Mouse (Mus musculus) stomach, embryonic 14.5 days (tissue): ENCODE results near the gene Dgkh. TPM values are rescaled to one million over a fixed set of nuclear protein-coding genes. Genes with fewer than 3 reads are reported as not detected.

ENCODE experiments used
- ATAC-seq: fragments of 200-750 bp; cut with Nextera tagmentation; 2 replicates; pipeline ENCODE4 v1.8.0; 2017; ENCODE audit warnings: low read depth, moderate TSS enrichment; ENCODE audit not compliant: insufficient number of reproducible peaks, insufficient read depth, low FRiP score
- H3K27ac ChIP-seq: fragments of 300-500 bp; sonication (generic); 2 replicates; pipeline ENCODE4 v1.5.1; 2014; ENCODE audit warnings: mild to moderate bottlenecking, low read length, moderate library complexity, mixed read lengths
- H3K27me3 ChIP-seq: fragments of 300-500 bp; sonication (generic); 2 replicates; pipeline ENCODE4 v1.6.1; 2014; ENCODE audit warnings: low read length, control low read depth, mixed read lengths; ENCODE audit not compliant: control insufficient read depth, insufficient read depth
- H3K36me3 ChIP-seq: fragments of 300-500 bp; sonication (generic); 2 replicates; pipeline ENCODE4 v1.6.1; 2014; ENCODE audit warnings: mild to moderate bottlenecking, control low read depth, low read length, moderate library complexity, mixed read lengths; ENCODE audit not compliant: control insufficient read depth, insufficient read depth
- H3K4me1 ChIP-seq: fragments of 300-500 bp; sonication (generic); 2 replicates; pipeline ENCODE4 v1.6.1; 2014; ENCODE audit warnings: low read length, control low read depth, mixed read lengths; ENCODE audit not compliant: control insufficient read depth, insufficient read depth
- H3K4me2 ChIP-seq: fragments of 300-500 bp; sonication (generic); replicated peaks from 2 replicates; pipeline ENCODE4 v1.6.1; 2014; ENCODE audit warnings: low read depth, low read length, control low read depth
- H3K4me3 ChIP-seq: fragments of 300-500 bp; sonication (generic); 2 replicates; pipeline ENCODE4 v1.5.1; 2014; ENCODE audit warnings: low read depth, low read length, control low read depth
- H3K9ac ChIP-seq: fragments of 300-500 bp; sonication (generic); replicated peaks from 2 replicates; pipeline ENCODE4 v1.6.1; 2014; ENCODE audit warnings: low read depth, mild to moderate bottlenecking, control low read depth, low read length, moderate library complexity, mixed read lengths
- H3K9me3 ChIP-seq: fragments of 300-500 bp; sonication (generic); 2 replicates; pipeline ENCODE4 v1.6.1; 2016; ENCODE audit warnings: low read depth, low read length, control low read depth; ENCODE audit not compliant: control insufficient read depth
- WGBS: fragments of 180-500 bp; shearing (Covaris S2); extraction: QIAGEN DNeasy Blood & Tissue Kit; methylation state at CpG from one replicate; pipeline ENCODE4 v1.1.7; 2014; 5-methylcytosine and 5-hydroxymethylcytosine counted together
- polyA plus RNA-seq: library from polyadenylated mRNA; unstranded; fragments of >200 nt; fragmentation: Nextera tagmentation; extraction: Ambion mirVana; gene quantifications from 2 replicates; pipeline ENCODE4 v1.2.1, GENCODE M21; 2014

Gene Dgkh
- polyA plus RNA-seq, 1 experiment from 2014 or later: 2.7 TPM

DNA sequence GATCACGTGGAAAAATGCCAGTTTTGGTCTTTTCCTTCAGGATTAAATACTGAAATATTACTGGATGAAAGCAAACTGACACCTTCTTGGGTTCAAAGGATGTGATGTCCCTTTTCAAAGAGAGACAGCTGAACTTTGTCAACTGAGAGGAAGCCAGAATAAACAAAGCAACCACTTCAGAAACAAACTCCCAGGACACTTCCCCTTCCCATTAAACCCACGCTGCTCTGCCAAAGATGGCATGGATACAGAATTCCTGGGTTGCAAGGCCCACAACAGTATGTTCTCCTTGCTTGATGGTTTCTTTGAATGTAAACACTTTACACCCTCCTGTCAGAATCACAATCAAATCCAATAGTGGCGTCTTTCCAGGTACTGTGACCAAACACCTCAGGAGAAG is 87.0 kb downstream of the Dgkh start:
- Histone ChIP-seq H3K27me3 (no peaks in the 10 kb centered on the region), H3K36me3 (no peaks in the 10 kb centered on the region), H3K4me1 (peaks cover 19% of the 10 kb centered on the region), H3K4me3 (no peak overlapping the region), H3K27ac (no peak overlapping the region), H3K9me3 (no peaks in the 10 kb centered on the region), H3K9ac (no peak overlapping the region), H3K4me2 (no peak overlapping the region)
- WGBS: 49% methylated on average over 3 of the region's 3 CpGs
- no peak for ATAC-seq

DNA sequence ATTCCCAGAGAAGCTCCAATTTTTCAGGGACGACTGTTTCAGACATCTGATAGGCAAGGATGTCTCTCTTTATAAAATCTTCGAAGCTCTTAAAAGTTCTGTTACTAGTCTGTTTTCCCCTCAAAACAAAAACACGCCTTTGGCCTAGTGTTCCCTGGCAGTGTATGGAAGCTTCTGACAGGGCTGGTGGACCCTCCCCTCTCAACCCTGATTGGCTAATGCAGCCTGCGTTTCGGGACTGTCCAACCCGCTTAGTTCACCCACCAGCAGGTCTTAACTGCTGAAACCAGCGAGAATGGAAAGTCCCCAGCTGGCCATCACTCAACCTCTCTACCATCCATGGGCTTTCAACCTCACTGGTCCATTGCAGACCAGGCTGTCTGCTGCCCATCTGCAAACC is 91.3 kb downstream of the Dgkh start:
- H3K27me3 ChIP-seq: no peaks in the 10 kb centered on the region
- H3K9ac ChIP-seq: no peak overlapping the region
- no peak overlapping the region for H3K4me2 ChIP-seq
- H3K4me1 ChIP-seq: no peaks in the 10 kb centered on the region
- H3K9me3 ChIP-seq: no peaks in the 10 kb centered on the region
- no peak overlapping the region for H3K4me3 ChIP-seq
- 69% methylated on average over 7 of the region's 7 CpGs for WGBS
- ATAC-seq: no peak
- H3K27ac ChIP-seq: no peak overlapping the region
- H3K36me3 ChIP-seq: no peaks in the 10 kb centered on the region

DNA sequence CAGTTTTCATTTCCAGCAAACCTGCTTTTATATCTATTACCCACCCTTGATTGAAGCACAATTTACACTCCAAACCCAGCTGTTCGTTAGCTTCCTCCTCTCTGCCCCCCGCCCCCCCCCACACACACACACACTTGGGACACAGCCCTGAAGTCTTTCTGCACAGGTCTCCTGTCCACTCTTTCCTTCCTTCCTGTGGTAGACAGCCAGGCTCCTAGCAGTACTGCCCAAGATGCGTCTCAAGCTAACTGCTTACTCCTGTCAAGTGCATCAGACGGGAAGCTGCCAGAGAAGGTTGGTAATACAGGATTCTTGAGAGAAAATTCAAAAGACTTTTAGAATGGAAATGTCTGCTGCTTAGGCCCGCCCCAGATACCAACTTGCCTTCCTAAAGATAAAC is 92.9 kb downstream of the Dgkh start:
- no peak overlapping the region for H3K4me2 ChIP-seq
- H3K36me3 ChIP-seq: no peaks in the 10 kb centered on the region
- H3K4me1 ChIP-seq: no peaks in the 10 kb centered on the region
- H3K9ac ChIP-seq: no peak overlapping the region
- H3K27ac ChIP-seq: no peak overlapping the region
- H3K4me3 ChIP-seq: no peak overlapping the region
- no peaks in the 10 kb centered on the region for H3K9me3 ChIP-seq
- WGBS: 69% methylated on average over 5 of the region's 5 CpGs
- ATAC-seq: no peak
- H3K27me3 ChIP-seq: no peaks in the 10 kb centered on the region

DNA sequence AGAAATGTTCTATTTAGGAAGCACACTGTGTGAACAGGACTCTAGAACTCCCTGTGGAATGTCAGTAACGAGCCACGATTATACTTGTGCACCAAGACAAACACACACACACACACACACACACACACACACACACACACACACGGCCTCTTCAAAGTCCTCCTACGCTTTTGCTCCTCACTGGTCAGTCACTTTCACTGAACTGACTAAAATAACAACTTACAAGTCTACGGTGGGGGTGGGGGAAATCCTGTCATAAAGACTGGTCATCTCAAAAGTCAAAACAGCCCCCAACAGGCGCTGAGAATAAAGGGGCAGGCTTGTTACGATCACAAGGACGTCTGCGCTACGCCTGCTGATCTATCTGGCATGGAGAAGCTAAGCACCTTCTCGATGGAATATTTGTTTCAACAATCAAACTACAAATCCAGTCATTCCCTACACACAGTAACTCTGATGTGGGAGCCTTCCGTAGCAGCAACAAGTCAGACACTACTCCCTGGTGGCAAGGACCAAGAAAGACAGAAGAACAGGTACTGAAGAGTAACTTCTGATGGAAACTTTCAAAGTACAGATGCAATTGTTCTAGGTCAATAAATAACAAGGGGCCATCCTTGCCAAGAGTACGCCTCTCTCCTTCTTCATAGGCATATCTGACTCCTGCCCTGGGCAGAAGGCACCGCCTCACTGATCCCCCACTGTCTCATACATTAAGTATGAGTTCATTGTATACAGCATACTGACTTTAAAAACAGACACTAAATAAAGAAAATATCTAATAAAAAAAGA is 96.8 kb downstream of the Dgkh start:
- 82% methylated on average over 14 of the region's 14 CpGs for WGBS

DNA sequence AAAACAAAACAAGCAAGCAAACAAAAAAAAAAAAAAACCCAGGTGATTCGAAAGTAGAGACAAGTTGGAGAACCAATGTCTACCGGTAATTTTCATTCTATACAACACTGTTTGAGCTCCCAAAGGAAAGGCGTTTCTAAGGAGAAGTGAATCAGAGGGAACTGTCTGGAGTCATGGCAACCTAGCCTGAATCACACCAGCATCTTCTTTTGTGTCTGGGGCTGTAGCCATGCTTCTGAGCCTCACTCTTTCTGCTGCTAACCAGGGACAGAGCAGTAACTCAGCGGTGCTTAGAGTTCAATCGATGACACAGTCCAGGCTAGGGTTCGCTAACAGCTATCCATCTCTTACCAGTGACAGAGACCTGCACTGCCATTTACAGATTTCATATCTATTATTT is 99.8 kb downstream of the Dgkh start:
- Histone ChIP-seq H3K9ac (no peak overlapping the region), H3K4me3 (no peak overlapping the region), H3K36me3 (no peaks in the 10 kb centered on the region), H3K4me2 (no peak overlapping the region), H3K9me3 (no peaks in the 10 kb centered on the region), H3K27ac (no peak overlapping the region), H3K27me3 (no peaks in the 10 kb centered on the region), H3K4me1 (no peaks in the 10 kb centered on the region)
- WGBS: 92% methylated on average over 6 of the region's 6 CpGs
- ATAC-seq: no peak

More for the DNA sequence above, 96.8 kb downstream of the Dgkh start:
- H3K27me3 ChIP-seq: no peaks in the 10 kb centered on the region
- no peak overlapping the region for H3K4me2 ChIP-seq
- ATAC-seq: no peak
- no peak overlapping the region for H3K9ac ChIP-seq
- H3K4me3 ChIP-seq: no peak overlapping the region
- no peaks in the 10 kb centered on the region for H3K36me3 ChIP-seq
- H3K4me1 ChIP-seq: no peaks in the 10 kb centered on the region
- H3K27ac ChIP-seq: no peak overlapping the region
- no peaks in the 10 kb centered on the region for H3K9me3 ChIP-seq

DNA sequence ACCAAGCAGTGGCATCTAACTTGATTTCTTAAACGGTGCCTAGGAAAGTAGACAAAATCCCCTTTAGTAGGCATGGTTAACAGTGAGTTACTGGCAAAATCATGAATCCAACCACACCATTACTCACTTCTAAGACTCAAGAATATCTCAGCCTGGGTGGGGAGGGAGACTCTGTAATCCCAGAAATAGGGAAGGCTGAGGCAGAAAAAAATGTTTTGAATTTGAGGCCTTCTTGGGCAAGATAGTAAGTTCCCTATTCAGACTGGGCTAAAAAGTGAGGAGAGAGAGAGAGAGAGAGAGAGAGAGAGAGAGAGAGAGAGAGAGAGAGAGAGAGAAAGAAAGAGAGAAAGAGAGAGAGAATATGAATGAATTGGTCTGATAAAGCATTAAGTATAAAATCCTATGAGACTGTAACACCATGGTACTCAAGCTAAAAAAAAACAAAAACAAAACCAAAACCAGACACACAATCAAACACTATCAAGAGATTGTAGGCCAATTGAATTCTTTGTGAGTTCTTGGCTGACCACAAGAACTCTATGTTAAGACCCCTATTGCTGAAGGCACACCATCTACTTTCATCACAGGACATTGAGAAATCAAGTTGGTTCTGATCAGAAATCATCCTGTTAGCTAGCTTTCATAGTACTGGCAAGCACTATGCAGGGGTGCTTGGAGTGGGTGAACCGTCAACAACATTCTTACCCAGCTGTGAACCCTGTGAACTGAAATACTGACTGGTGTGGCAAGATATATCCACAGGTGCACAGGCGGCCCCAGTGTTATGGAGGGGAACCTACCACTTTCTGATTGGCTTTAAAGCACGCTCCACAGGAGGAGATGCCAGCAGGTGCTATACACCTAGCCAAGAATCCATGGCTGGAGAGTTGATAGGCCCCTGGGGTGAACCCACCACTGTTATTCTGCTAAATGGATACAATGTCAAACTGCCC is 101.4 kb downstream of the Dgkh start:
- no peaks in the 10 kb centered on the region for H3K36me3 ChIP-seq
- 88% methylated on average over 4 of the region's 4 CpGs for WGBS
- H3K4me3 ChIP-seq: no peak overlapping the region
- H3K9me3 ChIP-seq: no peaks in the 10 kb centered on the region
- no peak for ATAC-seq
- no peaks in the 10 kb centered on the region for H3K27me3 ChIP-seq
- H3K27ac ChIP-seq: no peak overlapping the region
- H3K4me1 ChIP-seq: no peaks in the 10 kb centered on the region
- no peak overlapping the region for H3K4me2 ChIP-seq
- H3K9ac ChIP-seq: no peak overlapping the region

DNA sequence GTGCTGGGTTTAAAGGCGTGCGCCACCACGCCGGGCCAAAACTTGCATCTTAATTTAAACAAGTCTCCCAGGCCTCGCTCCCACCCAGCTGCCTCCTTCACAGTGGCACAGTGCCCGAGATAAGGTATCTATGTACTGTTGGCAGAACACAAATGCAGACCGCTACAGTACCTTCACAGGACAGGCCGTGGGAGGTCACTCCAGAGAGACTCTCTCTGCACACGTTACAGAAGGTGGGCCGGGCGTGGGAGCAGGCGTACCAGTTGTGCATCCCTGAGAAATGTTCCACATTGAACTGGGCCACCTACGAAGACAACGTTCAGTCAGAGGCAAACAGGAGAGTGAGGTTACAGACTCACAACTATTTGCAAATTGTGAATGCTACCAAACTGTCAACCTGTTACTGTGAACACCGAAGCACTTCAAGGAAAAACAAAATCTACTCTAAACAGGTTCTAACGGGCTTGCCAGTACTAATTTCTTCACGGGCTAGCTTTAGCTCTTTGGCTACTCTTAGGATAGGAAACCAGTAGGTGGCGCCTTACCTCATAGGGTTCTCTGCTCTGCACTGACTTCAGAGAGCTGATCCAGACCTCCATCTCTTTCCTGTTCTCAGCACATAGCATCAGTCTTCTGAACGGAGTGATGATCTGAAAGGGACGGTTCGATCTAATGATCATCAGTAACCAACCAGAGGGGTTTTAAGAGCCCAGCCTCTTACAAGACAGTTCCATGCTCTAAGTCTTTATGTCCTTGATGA is 104.9 kb downstream of the Dgkh start:
- H3K27ac ChIP-seq: no peak overlapping the region
- H3K4me2 ChIP-seq: no peak overlapping the region
- H3K36me3 ChIP-seq: no peaks in the 10 kb centered on the region
- H3K27me3 ChIP-seq: no peaks in the 10 kb centered on the region
- no peaks in the 10 kb centered on the region for H3K9me3 ChIP-seq
- no peaks in the 10 kb centered on the region for H3K4me1 ChIP-seq
- WGBS: 86% methylated on average over 21 of the region's 21 CpGs
- no peak overlapping the region for H3K9ac ChIP-seq
- no peak for ATAC-seq
- H3K4me3 ChIP-seq: no peak overlapping the region

DNA sequence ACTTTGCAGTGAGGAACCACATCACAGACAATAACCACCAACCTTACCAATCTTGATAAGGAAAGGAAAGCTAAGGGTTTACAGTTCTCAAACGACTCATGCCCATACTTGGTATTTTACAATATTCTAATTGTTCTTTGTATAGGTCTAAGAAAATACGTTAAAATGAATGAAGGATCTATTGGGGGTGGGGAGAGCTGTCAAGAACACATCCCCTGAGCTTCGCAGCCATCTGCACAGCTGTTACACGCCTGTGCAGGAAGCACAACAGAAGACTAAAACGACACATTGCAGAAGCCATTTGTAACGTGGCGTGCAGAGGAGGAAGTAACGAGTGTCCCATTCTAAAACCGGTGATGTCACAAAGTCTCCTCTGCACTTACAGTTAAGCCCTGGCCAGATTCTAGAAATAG is 113.7 kb downstream of the Dgkh start:
- WGBS: 66% methylated on average over 9 of the region's 9 CpGs
- Histone ChIP-seq H3K36me3 (peaks cover 4% of the 10 kb centered on the region; the same call in 1 of the 2 replicates), H3K9ac (no peak overlapping the region), H3K9me3 (no peaks in the 10 kb centered on the region), H3K4me2 (no peak overlapping the region), H3K27ac (no peak overlapping the region), H3K4me3 (no peak overlapping the region), H3K27me3 (no peaks in the 10 kb centered on the region), H3K4me1 (no peaks in the 10 kb centered on the region)
- no peak for ATAC-seq
